Mouse (Mus musculus) bone marrow macrophage, adult 2 months (primary cell): ENCODE results near the gene Cttnbp2nl. TPM values are rescaled to one million over a fixed set of nuclear protein-coding genes. Genes with fewer than 3 reads are reported as not detected.

ENCODE experiments used
- H3K27ac ChIP-seq: 2 replicates; pipeline ENCODE4 v1.5.1; 2012; ENCODE audit warnings: low read depth, low read length; ENCODE audit not compliant: insufficient read depth
- H3K4me1 ChIP-seq: 2 replicates; pipeline ENCODE4 v1.6.1; 2012; ENCODE audit warnings: low read length; ENCODE audit not compliant: control insufficient read depth, insufficient read depth
- H3K4me3 ChIP-seq: 2 replicates; pipeline ENCODE4 v1.5.1; 2012; ENCODE audit warnings: mild to moderate bottlenecking, low read length, moderate library complexity; ENCODE audit not compliant: insufficient read depth
- CTCF ChIP-seq: IDR thresholded peaks from 2 replicates; pipeline ENCODE4 v1.5.1; 2012; ENCODE audit warnings: low read depth, mild to moderate bottlenecking, low read length, moderate library complexity
- POLR2A ChIP-seq: IDR thresholded peaks from 2 replicates; pipeline ENCODE4 v1.6.1; 2012; ENCODE audit warnings: mild to moderate bottlenecking, low read depth, low read length, borderline replicate concordance
- polyA plus RNA-seq: library from polyadenylated mRNA; stranded (reverse); fragments of >200 nt; gene quantifications from 2 replicates; pipeline ENCODE4 v1.2.4, GENCODE M21; 2012; ENCODE audit not compliant: missing spikeins, insufficient read depth, insufficient read length

Cttnbp2nl gene
- polyA plus RNA-seq, 1 experiment, result 127 TPM

DNA sequence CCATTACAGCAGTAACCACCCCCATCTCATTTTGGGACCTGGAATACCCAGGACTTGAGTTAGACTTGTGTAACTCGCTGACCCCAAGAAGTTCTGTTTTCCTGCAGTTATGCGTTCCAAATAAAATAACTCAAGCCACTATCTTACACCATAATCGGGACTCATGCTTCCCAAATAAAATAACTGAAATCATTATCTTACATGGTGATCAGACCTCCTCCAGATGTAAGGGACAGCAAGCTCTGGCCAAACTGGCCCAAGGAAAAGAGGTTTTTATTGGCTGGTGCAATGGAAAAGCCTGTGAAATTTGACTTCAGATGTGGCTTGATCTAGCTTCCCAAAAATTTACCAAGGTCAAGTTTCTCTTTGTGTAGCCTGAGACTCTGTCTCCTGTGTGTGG, 8.6 kb upstream of the Cttnbp2nl start:
- Histone ChIP-seq H3K4me1 (peaks cover 25% of the 10 kb centered on the region), H3K27ac (no peak overlapping the region), H3K4me3 (no peak overlapping the region)
- TF ChIP-seq CTCF (no peak), POLR2A (no peak)

DNA sequence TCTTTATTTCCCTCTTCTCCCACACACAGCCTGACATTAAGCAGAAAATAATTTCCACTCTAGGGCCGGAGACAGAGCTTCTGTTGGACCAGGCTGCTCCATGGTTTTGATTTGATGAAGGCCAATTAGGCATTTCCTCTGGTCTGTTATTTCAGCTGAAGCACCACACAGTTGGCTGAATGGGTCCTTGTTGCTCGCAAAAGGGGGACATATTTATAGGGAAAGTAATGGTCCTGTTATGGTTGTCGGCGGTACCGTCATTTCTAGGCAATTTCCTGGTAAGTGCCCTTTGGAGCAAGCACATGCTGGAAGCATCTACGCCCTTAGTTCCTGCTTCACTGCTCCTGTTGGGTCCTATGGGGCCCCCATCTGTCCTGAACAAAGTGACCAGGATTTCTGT, 8.0 kb upstream of the Cttnbp2nl start:
- H3K27ac ChIP-seq, result no peak overlapping the region
- peaks cover 25% of the 10 kb centered on the region for H3K4me1 ChIP-seq
- TF ChIP-seq CTCF (no peak), POLR2A (no peak)
- no peak overlapping the region for H3K4me3 ChIP-seq

DNA sequence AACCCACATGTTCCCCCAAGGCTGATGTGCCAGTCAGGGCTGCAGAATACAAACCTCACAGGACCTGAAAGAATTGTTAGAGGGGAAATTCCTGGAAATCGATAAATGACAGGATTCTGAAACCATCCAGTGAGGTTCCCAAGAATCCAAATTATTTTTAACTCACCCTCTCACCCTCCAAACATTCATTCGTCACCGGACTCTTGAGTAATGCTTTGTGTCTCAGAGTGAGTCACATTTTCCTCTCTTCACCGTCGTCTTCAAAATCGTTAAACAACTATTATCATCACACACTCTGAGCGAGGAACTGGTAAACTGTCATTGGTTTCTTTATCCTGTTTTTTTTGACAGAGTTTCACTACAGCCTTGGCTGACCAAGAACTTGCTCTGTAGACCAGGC, 7.0 kb upstream of the Cttnbp2nl start:
- H3K27ac ChIP-seq, result peak overlapping the region; percentile 33; the same call in 1 of the 2 replicates

DNA sequence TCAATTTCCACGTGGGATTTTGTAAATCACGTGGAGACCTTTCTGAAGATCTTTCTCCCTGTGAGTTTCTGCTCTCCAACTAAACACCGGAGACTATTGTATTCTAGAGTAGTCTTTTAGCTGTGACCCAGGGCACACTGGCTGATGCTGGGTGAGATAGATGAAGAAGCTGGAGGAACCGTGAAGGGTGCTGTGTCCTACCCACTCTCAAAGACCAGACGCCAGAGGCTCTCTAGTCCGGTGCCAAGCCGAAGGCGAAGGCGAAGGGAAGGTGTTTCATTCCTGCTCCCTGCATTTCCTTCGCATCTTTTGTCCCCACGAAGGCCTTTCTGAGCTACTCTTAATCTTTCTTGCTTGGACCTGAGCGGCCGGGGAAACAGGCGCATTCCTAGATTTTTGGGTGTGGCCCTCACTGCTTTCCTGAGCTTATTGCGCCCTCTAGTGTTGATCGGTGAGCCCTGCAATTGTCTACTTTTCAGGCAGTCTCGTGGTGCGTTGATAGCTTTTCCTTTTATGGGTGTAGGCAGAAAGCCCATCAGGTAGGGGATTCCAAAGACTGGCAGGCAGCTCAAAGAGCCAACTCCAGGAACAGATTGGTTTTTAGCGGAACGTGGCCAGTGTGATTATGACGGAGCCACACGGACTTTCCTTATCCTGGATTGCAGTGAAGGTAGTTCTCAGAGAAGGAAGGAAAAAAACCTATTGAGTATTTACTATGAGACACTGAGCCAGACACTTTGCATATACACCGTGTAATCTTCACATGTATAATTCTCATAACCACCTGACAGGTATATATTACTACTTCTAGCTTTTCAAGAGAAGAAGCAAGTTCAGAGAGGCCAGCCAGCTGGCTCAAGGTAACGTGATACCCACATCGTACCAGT, 5.9 kb upstream of the Cttnbp2nl start:
- no peak overlapping the region for H3K27ac ChIP-seq
- no peak for TF ChIP-seq POLR2A
- peak; percentile 82 for TF ChIP-seq CTCF
- H3K4me3 ChIP-seq, result no peak overlapping the region
- H3K4me1 ChIP-seq, result peaks cover 39% of the 10 kb centered on the region

More for the DNA sequence above, 7.0 kb upstream of the Cttnbp2nl start:
- Histone ChIP-seq H3K4me3 (no peak overlapping the region), H3K4me1 (peaks cover 32% of the 10 kb centered on the region)
- TF ChIP-seq POLR2A, result no peak
- no peak for TF ChIP-seq CTCF

DNA sequence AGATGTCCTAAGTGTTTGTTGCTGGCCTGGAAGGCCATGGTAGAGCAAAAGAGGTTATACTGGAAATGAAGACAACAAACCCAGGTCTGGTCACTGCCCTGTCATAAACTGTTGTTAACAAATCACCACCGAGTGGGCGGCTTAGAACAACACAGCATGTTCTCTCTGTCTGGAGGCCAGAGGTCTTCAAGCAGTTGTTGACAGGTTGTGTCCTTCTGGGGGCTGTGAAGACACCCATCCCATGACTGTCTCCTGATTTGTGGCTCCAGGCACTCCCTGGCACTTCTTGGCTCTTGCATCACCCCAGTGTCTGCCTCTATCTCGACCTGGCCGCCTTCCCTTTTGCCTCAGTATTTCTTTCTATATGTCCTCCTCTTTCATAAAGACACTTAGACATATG, 2.7 kb upstream of the Cttnbp2nl start:
- peaks cover 40% of the 10 kb centered on the region for H3K4me1 ChIP-seq
- no peak for TF ChIP-seq POLR2A
- peak overlapping the region; percentile 89 for H3K27ac ChIP-seq
- no peak overlapping the region for H3K4me3 ChIP-seq

GRCm38 (mm10) chr3:105054952-105055351, 2.0 kb upstream of the Cttnbp2nl start:
- H3K27ac ChIP-seq, result peak overlapping the region; percentile 89
- H3K4me3 ChIP-seq, result peak overlapping the region; percentile 33
- peaks cover 36% of the 10 kb centered on the region for H3K4me1 ChIP-seq
- no peak for TF ChIP-seq POLR2A
- no peak for TF ChIP-seq CTCF

DNA sequence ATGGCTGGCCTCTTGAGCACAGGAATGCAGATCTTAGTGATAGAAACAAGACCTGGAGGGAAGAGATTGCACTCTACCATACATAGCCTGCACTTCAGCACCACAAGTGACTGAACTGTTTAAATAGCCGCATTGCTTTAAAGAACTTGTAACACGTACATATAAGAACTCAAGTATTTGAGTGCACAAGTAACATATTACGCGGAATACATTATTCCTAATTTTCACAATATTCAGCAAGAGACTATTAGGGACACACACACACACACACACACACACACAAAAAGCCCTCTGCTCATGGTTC, 704 bp upstream of the Cttnbp2nl start:
- H3K27ac ChIP-seq, result peak overlapping the region; percentile 58
- TF ChIP-seq POLR2A, result no peak
- no peak for TF ChIP-seq CTCF
- H3K4me3 ChIP-seq, result peak overlapping the region; percentile 54
- H3K4me1 ChIP-seq, result peaks cover 35% of the 10 kb centered on the region

- Histone ChIP-seq H3K27ac (peak overlapping the region; percentile 65), H3K4me3 (peak overlapping the region; percentile 87), H3K4me1 (peaks cover 40% of the 10 kb centered on the region)
- TF ChIP-seq CTCF (no peak), POLR2A (no peak)
Observed at GRCm38 (mm10) chr3:105052171-105052936, 592 bp downstream of the Cttnbp2nl start.

GRCm38 (mm10) chr3:105051103-105051502, 1.8 kb downstream of the Cttnbp2nl start:
- Histone ChIP-seq H3K4me3 (peak overlapping the region; percentile 87), H3K4me1 (peaks cover 41% of the 10 kb centered on the region), H3K27ac (peak overlapping the region; percentile 52)
- no peak for TF ChIP-seq CTCF
- TF ChIP-seq POLR2A, result no peak

DNA sequence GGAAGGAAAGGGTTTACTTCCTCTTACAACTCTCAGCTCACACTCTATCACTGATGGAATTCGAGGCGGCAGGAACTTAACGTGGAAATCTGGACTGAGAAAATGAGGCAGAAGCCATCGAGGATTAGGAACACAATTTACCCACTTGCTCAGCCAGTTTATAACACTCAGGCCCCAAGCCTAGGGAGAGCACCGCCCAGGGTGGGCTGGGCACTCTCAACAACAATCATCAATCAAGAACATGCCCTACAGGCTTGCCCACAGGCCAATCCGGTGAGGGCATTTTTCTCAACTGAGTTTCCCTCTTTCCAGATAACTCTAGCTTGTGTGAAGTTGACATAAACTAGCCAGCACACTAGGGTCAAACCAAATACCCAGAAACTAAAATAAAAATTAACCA, 3.1 kb downstream of the Cttnbp2nl start:
- Histone ChIP-seq H3K4me3 (peak overlapping the region; percentile 27), H3K27ac (peak overlapping the region; percentile 39), H3K4me1 (peaks cover 41% of the 10 kb centered on the region)
- no peak for TF ChIP-seq POLR2A
- no peak for TF ChIP-seq CTCF
